Mouse (Mus musculus) kidney, adult 2 months (tissue): Measurements from ENCODE around the gene Kdm3a. TPM values are rescaled to one million over a fixed set of nuclear protein-coding genes. Genes with fewer than 3 reads are reported as not detected.

Experiments used
- DNase-seq: peaks from one replicate; pipeline ENCODE4 v3.0.0; 2021
- H3K27ac ChIP-seq: fragments of 200-500 bp; 2 replicates; pipeline ENCODE4 v1.5.1; 2012; ENCODE audit warnings: low read depth, low read length, control low read depth, inconsistent platforms; ENCODE audit not compliant: insufficient read depth
- H3K27me3 ChIP-seq: fragments of 200-500 bp; replicated peaks from 2 replicates; pipeline ENCODE4 v1.6.1; 2012; ENCODE audit warnings: mild to moderate bottlenecking, moderate library complexity, low read length, inconsistent platforms; ENCODE audit not compliant: control insufficient read depth, insufficient read depth
- H3K36me3 ChIP-seq: fragments of 200-500 bp; 2 replicates; pipeline ENCODE4 v1.6.1; 2012; ENCODE audit warnings: mild to moderate bottlenecking, moderate library complexity, low read length, inconsistent platforms; ENCODE audit not compliant: control insufficient read depth, insufficient read depth
- H3K4me1 ChIP-seq: fragments of 200-500 bp; 2 replicates; pipeline ENCODE4 v1.6.1; 2011; ENCODE audit warnings: low read length; ENCODE audit not compliant: control insufficient read depth, insufficient read depth
- H3K4me3 ChIP-seq: fragments of 200-500 bp; 2 replicates; pipeline ENCODE4 v1.5.1; 2011; ENCODE audit warnings: mild to moderate bottlenecking, low read depth, low read length, control low read depth; ENCODE audit not compliant: insufficient read depth
- CTCF ChIP-seq: fragments of 200-500 bp; conservative IDR thresholded peaks from 2 replicates; pipeline ENCODE4 v1.5.1; 2011; ENCODE audit warnings: low read depth, mild to moderate bottlenecking, control low read depth, low read length, moderate library complexity, mixed read lengths; ENCODE audit not compliant: insufficient read depth, insufficient read length
- POLR2A ChIP-seq: fragments of 200-500 bp; IDR thresholded peaks from one replicate; pipeline ENCODE4 v1.6.1; 2011; ENCODE audit warnings: low read depth, low read length, control low read depth
- WGBS: fragments of 180-500 bp; shearing (Covaris S2); methylation state at CpG from one replicate; pipeline ENCODE4 v1.1.7; 2018; 5-methylcytosine and 5-hydroxymethylcytosine counted together
- polyA plus RNA-seq: library from polyadenylated mRNA; depleted of rRNA; stranded (reverse); fragments of >200 nt; gene quantifications from 2 replicates; pipeline ENCODE4 v1.2.3, GENCODE M21; 2012; rRNA removed

Kdm3a gene
- polyA plus RNA-seq, 1 experiment = 10.9 TPM

DNA sequence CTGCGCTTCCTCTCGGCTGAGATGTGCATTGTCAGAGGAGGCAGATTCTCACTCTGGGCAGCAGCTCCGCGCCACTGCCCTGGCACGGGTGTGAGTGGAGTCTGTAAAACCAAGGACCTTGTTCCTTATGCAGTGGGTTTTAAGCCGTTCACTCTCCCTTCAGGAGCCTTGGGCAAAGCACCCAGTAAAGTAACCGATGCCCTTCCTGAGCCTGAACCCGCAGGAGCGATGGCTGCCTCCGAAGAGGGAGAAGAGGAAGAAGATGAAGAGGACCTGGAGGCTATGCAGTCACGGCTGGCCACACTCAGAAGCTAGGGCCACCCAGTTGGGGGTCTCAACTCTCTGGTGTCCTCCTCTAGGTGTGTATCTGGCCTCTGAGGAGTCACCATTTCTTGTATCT lies 53.3 kb downstream of the Kdm3a start:
- Histone ChIP-seq H3K36me3 (no peaks in the 10 kb centered on the region), H3K27me3 (no peaks in the 10 kb centered on the region), H3K4me3 (no peak overlapping the region), H3K27ac (no peak overlapping the region), H3K4me1 (no peaks in the 10 kb centered on the region)
- DNase-seq = no peak
- no peak for TF ChIP-seq POLR2A
- TF ChIP-seq CTCF = no peak
- WGBS = 94% methylated on average over 11 of the region's 11 CpGs

DNA sequence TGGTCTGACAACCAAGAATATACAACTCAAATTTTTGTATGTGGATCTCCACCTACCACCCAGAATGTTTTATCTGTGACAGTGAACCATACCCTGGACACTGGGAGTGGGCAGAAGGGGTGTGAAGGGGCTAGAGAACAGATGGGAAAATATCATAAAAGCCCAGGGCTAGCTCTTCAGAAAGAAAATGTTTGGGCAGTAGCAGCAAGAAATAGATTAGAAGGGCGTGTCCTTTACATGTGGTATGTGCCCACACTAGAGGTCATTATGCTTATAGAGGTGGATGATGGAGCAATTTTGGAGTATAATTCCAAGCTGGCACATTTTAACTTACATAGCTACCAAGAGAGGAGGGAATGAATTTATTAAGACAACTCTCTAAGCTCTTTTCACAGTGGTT lies 57.4 kb downstream of the Kdm3a start:
- Histone ChIP-seq H3K4me1 (no peaks in the 10 kb centered on the region), H3K27me3 (no peaks in the 10 kb centered on the region), H3K36me3 (peaks cover 2% of the 10 kb centered on the region; the same call in 1 of the 2 replicates), H3K27ac (no peak overlapping the region), H3K4me3 (no peak overlapping the region)
- DNase-seq = no peak
- 95% methylated on average over 1 of the region's 1 CpGs for WGBS
- TF ChIP-seq POLR2A (no peak), CTCF (no peak)

DNA sequence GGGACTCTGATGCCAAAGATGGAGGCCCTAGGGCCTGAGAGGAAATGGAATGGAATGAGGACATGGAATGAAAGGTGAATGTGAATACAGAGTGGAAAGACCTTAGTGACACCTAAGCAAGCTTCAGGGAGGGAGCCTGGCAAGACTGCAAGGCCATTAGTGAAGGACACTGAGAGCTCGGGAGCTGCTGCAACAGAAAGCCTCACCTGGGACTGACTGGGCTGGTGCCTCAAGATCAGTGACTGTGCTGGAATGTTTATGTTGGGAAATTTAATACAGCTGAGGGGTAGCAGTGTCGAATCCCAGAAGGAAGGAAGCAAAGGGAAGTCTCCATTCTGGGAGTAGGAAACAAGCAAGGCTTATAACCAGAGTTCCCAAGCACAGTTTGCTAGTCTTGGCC lies 63.8 kb downstream of the Kdm3a start:
- DNase-seq = no peak
- Histone ChIP-seq H3K27me3 (no peaks in the 10 kb centered on the region), H3K4me1 (no peaks in the 10 kb centered on the region), H3K36me3 (peaks cover under 1% of the 10 kb centered on the region; the same call in 1 of the 2 replicates), H3K27ac (no peak overlapping the region), H3K4me3 (no peak overlapping the region)
- TF ChIP-seq CTCF (no peak), POLR2A (no peak)
- 46% methylated on average over 2 of the region's 2 CpGs for WGBS

DNA sequence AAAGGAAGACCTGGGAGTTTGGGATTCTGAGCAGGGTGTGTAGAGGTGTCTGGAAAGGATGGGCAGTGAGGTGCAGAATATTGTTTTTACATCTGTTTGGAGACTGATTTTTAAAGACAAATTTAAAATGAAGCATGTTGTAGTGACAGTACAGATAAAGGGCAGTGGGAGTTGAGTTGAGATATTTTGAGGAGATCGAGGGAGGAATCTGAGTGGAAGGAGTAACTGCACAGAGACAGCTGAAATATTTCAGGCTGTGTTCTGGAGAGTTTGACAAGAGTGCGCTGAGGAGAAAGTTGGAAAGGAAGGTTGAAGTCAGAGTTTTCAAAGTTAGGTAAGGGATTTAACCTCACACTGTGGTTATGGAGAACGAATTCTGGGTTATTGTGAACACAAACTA lies 64.2 kb downstream of the Kdm3a start:
- Histone ChIP-seq H3K27me3 (no peaks in the 10 kb centered on the region), H3K4me3 (no peak overlapping the region), H3K36me3 (no peaks in the 10 kb centered on the region; the same call in 1 of the 2 replicates), H3K4me1 (no peaks in the 10 kb centered on the region), H3K27ac (no peak overlapping the region)
- TF ChIP-seq CTCF = no peak
- no peak for TF ChIP-seq POLR2A
- no peak for DNase-seq
- WGBS = 54% methylated on average over 3 of the region's 3 CpGs

DNA sequence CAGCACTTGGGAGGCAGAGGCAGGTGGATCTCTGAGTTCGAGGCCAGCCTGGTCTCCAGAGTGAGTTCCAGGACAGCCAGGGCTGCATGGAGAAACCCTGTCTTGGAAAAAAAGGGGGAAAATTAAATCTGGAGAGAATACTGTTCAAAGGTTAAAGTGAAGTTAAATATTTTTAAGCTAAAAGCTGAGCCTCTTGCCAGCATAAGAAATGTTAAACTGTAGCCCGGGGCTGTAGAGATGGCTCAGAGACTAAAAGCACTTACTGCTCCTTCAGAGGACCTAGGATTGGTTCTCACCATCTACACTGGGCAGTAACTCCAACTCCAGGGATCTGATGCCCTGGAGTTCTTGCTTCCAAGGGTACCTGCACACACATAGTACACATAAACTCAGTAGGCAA lies 76.0 kb downstream of the Kdm3a start:
- Histone ChIP-seq H3K27me3 (no peaks in the 10 kb centered on the region), H3K27ac (no peak overlapping the region), H3K4me1 (no peaks in the 10 kb centered on the region), H3K36me3 (no peaks in the 10 kb centered on the region; the same call in 1 of the 2 replicates), H3K4me3 (no peak overlapping the region)
- 63% methylated on average over 2 of the region's 2 CpGs for WGBS
- no peak for TF ChIP-seq POLR2A
- no peak for TF ChIP-seq CTCF
- peak; percentile 61 for DNase-seq

DNA sequence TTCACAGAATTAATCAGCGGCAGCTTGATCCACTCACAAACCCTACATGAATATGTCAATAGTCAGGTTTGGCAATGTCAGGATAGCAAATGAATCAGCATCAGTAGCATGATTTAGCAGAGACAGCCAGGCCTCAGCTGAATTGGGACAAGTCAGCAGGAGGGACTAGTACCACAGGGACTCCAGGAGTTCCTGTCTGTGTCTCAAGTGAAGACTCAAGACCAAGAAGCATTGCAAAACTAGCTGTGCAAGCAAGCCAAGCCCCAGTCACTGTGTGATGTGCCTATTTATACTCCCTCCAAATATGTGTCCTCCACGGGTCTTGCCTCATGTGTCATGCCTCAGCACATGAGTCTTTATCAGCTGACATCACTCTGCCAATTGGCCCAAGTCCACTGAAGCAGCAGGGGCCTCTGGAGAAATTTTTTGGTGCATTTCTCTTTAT lies 77.3 kb downstream of the Kdm3a start:
- Histone ChIP-seq H3K27me3 (no peaks in the 10 kb centered on the region), H3K4me1 (no peaks in the 10 kb centered on the region), H3K36me3 (no peaks in the 10 kb centered on the region), H3K4me3 (no peak overlapping the region), H3K27ac (no peak overlapping the region)
- peak; percentile 3 for DNase-seq
- no peak for TF ChIP-seq POLR2A
- no peak for TF ChIP-seq CTCF
- 75% methylated on average over 2 of the region's 2 CpGs for WGBS

DNA sequence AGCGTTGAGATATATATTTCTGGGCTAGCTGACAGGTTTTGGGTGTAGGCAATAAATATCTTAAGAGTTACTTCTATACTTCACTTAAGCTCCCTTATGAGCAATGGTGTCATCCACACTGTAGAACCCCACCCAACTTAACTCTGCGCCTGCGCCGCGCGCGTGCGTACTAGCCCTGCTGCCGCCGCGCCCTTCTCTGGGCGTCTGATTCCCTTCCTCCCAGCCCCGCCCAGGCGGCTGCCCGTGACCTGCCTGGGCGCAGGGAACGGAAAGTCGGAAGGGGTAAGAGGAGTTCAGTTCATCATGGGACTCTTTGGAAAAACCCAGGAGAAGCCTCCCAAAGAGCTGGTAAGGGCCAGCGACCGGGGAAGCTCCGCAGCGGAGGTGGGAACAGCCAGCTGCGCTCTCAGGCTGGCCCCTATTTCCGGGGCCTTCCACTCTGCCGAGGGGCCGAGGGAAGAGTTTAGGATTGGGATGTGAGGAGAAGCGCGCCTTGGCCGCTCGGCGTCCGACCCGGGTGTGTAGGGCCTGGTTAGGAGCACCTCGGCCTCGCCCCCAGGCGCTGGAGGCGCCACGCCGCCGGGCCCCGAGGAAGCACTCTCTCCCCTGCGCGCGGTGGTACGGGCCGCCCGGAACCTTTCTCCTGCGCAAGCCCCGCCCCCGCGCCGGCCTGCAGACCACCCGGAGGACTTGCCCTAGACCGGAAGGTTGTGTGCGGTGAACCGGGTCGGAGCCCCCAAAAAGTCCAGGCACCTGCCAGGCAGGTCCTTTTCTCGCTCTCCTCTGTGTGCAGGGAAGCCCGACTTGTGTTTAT lies 88.9 kb downstream of the Kdm3a start, which contains the start of gene Chmp3:
Chmp3 (plus strand) TSS at position 112 of the 814 bp plus-strand sequence.
- H3K27me3 ChIP-seq = no peaks in the 10 kb centered on the region
- peak within 1 kb of the TSS; percentile 84 for H3K4me3 ChIP-seq
- TF ChIP-seq CTCF (no peak), POLR2A (peak; percentile 39)
- under 1% methylated on average over 59 of the region's 59 CpGs for WGBS
- H3K4me1 ChIP-seq = peaks cover 4% of the 10 kb centered on the region; the same call in 1 of the 2 replicates
- peak within 1 kb of the TSS; percentile 98 for H3K27ac ChIP-seq
- DNase-seq = peak; percentile 98
- no peaks in the 10 kb centered on the region for H3K36me3 ChIP-seq

Other genes with a start within 250 kb of the Kdm3a start
- gene Rmnd5a, start 192.4 kb downstream of the Kdm3a start, polyA plus RNA-seq = 33.6 and 40.3 TPM in 2 replicates
- 12.6 and 15.1 TPM in 2 replicates for gene Rnf103, start 139.1 kb downstream of the Kdm3a start, polyA plus RNA-seq
- gene Chmp3, start 89.2 kb downstream of the Kdm3a start, polyA plus RNA-seq = 44.2 and 51.5 TPM in 2 replicates
- 0.61 and 1.5 TPM in 2 replicates for gene Reep1, start 74.6 kb upstream of the Kdm3a start, polyA plus RNA-seq
- 13.3 and 14.3 TPM in 2 replicates for gene Mrpl35, start 194.0 kb upstream of the Kdm3a start, polyA plus RNA-seq
- gene Immt, start 198.3 kb upstream of the Kdm3a start, polyA plus RNA-seq = 126 and 145 TPM in 2 replicates